Mouse (Mus musculus) ES-Bruce4 (cell line): Measurements from ENCODE around the gene Cmas. TPM values are rescaled to one million over a fixed set of nuclear protein-coding genes. Genes with fewer than 3 reads are reported as not detected.

Experiments used
- H3K27ac ChIP-seq: 2 replicates; pipeline ENCODE4 v1.5.1; 2012; ENCODE audit warnings: low read length, inconsistent platforms; ENCODE audit not compliant: insufficient read depth
- H3K27me3 ChIP-seq: 2 replicates; pipeline ENCODE4 v1.6.1; 2012; ENCODE audit warnings: mild to moderate bottlenecking, low read length, inconsistent platforms; ENCODE audit not compliant: control insufficient read depth, poor library complexity, insufficient read depth, severe bottlenecking
- H3K36me3 ChIP-seq: 2 replicates; pipeline ENCODE4 v1.6.1; 2012; ENCODE audit warnings: inconsistent platforms, mild to moderate bottlenecking, low read length, moderate library complexity; ENCODE audit not compliant: control insufficient read depth, poor library complexity, insufficient read depth, severe bottlenecking
- H3K4me1 ChIP-seq: one replicate; pipeline ENCODE4 v1.8.1; 2011; ENCODE audit warnings: low read length; ENCODE audit not compliant: control insufficient read depth, insufficient read depth
- H3K4me3 ChIP-seq: 2 replicates; pipeline ENCODE4 v1.5.1; 2011; ENCODE audit warnings: low read depth, mild to moderate bottlenecking, low read length
- H3K9ac ChIP-seq: 2 replicates; pipeline ENCODE4 v1.6.1; 2012; ENCODE audit warnings: low read depth, mild to moderate bottlenecking, inconsistent platforms; ENCODE audit not compliant: poor library complexity, severe bottlenecking
- H3K9me3 ChIP-seq: replicated peaks from 2 replicates; pipeline ENCODE4 v1.6.1; 2012; ENCODE audit warnings: mild to moderate bottlenecking, low read length, inconsistent platforms; ENCODE audit not compliant: control insufficient read depth, poor library complexity, insufficient read depth, severe bottlenecking
- CTCF ChIP-seq: IDR thresholded peaks from one replicate; pipeline ENCODE4 v1.8.1; 2011; ENCODE audit warnings: low read depth, low read length
- EP300 ChIP-seq: IDR thresholded peaks from 2 replicates; pipeline ENCODE4 v1.6.1; 2011; ENCODE audit warnings: low read depth, low read length; ENCODE audit not compliant: insufficient read depth
- POLR2A ChIP-seq: IDR thresholded peaks from one replicate; pipeline ENCODE4 v1.8.1; 2011; ENCODE audit warnings: low read length; ENCODE audit not compliant: insufficient read depth
- polyA plus RNA-seq: library from polyadenylated mRNA; stranded (reverse); fragments of >200 nt; gene quantifications from 2 replicates; pipeline ENCODE4 v1.2.4, GENCODE M21; 2011; ENCODE audit warnings: low read depth; ENCODE audit not compliant: missing spikeins, insufficient read depth, insufficient read length

Cmas gene
- polyA plus RNA-seq, 1 experiment: 81.6 TPM

DNA sequence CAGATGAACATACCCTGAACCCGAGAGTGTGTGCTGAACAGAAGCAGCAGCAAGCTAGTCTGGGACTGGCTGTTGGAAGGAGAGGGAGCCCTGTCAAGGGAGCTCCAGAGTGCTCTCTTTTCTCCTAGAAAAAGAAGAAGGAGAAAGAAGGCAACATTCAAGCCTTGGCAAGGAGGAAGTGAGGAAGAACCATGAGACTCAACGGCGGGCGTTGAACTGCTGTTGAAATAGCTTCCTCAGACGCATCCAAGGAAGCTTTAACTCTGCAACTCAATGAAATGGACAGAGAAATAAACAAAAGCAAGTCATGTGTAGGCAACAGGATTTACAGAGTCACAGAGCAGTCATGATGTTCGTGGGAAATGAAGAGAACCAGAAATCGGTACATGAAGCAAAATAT, 9.7 kb upstream of the Cmas start:
- Histone ChIP-seq H3K4me1 (no peaks in the 10 kb centered on the region), H3K27ac (no peak overlapping the region), H3K36me3 (no peaks in the 10 kb centered on the region), H3K27me3 (no peaks in the 10 kb centered on the region), H3K9ac (no peak overlapping the region), H3K9me3 (0 out of 2 replicates have a peak, but pooled peaks cover 5% of the 10 kb centered on the region), H3K4me3 (no peak overlapping the region)
- TF ChIP-seq POLR2A: no peak
- TF ChIP-seq EP300: no peak
- no peak for TF ChIP-seq CTCF

DNA sequence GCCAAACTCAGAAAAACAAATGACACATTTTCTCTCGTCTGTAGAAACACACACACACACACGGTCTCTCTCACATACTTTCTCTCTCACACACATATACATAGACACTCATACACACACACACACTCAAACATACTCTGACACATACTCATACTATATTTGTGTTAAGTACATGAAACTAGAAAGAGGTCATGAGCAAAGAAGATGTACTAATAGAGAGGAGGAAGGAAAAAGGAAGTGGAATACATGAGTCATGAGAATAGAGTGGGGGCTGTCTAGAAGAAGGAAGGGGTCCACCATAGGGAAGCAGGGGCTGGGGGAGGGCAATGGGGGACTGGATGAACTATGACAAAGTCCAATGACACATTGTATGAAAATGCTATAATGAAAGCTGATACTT, 9.3 kb upstream of the Cmas start:
- Histone ChIP-seq H3K4me3 (no peak overlapping the region), H3K27me3 (no peaks in the 10 kb centered on the region), H3K9me3 (0 out of 2 replicates have a peak, but pooled peaks cover 5% of the 10 kb centered on the region), H3K36me3 (no peaks in the 10 kb centered on the region), H3K9ac (no peak overlapping the region), H3K27ac (no peak overlapping the region), H3K4me1 (peaks cover 4% of the 10 kb centered on the region)
- TF ChIP-seq POLR2A (no peak), CTCF (no peak), EP300 (no peak)

GRCm38 (mm10) chr6:142748057-142748708, 8.3 kb upstream of the Cmas start:
- Histone ChIP-seq H3K36me3 (no peaks in the 10 kb centered on the region), H3K27ac (no peak overlapping the region), H3K9ac (no peak overlapping the region), H3K27me3 (no peaks in the 10 kb centered on the region), H3K9me3 (0 out of 2 replicates have a peak, but pooled peaks cover 5% of the 10 kb centered on the region), H3K4me1 (peaks cover 4% of the 10 kb centered on the region), H3K4me3 (no peak overlapping the region)
- TF ChIP-seq EP300 (no peak), POLR2A (no peak), CTCF (no peak)

GRCm38 (mm10) chr6:142751365-142751764, 5.1 kb upstream of the Cmas start:
- no peaks in the 10 kb centered on the region for H3K36me3 ChIP-seq
- no peaks in the 10 kb centered on the region for H3K9me3 ChIP-seq
- H3K4me1 ChIP-seq: peaks cover 7% of the 10 kb centered on the region
- H3K27ac ChIP-seq: peak overlapping the region; percentile 96
- H3K4me3 ChIP-seq: peak overlapping the region; percentile 51
- H3K9ac ChIP-seq: peak overlapping the region; percentile 49
- no peaks in the 10 kb centered on the region for H3K27me3 ChIP-seq
- TF ChIP-seq EP300 (0 out of 2 replicates have a peak, but pooled peaks have one; percentile 42), CTCF (no peak), POLR2A (peak; percentile 90)

DNA sequence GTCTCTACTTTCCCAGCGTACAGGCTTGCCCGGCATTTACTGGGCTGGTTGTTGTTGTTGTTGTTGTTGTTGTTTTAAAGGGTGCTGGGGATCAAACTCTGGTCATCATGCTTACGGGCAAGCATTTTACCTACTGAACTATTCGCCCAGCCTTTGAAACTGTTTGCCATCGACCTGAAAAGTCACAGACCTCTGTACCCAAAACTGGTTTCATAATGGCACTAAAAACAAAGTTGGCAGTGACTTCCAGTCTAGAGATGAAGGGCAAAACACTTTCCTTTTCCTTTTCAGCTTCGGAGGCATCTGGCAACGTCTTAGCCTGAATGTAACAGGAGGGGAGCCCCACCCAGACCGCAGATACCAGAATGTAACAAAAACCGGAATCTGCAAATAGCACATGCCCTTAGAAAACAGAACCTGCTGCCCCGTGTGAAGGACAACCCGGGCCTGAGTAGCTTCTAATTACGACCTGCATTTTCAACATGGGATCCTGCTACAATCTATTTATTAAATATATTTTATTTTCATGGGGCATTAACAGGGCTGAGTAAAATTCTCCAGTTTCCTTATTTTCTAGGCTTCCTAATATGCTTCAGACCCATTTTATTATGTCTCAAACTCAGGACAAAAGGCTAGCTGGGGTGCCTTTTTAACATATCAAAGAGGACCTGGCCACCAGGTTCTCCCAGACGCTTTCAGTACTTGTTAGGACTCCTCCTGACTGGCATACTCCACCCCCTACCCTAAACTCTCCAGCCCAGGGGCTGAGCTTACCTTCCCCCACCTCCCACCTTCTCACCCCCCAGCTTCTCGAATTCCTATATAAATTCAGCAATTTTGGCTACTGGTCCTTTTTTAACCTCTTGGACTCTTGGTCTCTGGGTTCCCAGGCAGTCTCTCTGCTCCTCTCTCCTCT, 3.9 kb upstream of the Cmas start:
- peak; percentile 78 for TF ChIP-seq EP300
- no peak for TF ChIP-seq POLR2A
- Histone ChIP-seq H3K27ac (peak overlapping the region; percentile 96), H3K9ac (peak overlapping the region; percentile 49), H3K36me3 (no peaks in the 10 kb centered on the region), H3K27me3 (no peaks in the 10 kb centered on the region), H3K4me1 (peaks cover 7% of the 10 kb centered on the region), H3K4me3 (no peak overlapping the region), H3K9me3 (no peaks in the 10 kb centered on the region)

GRCm38 (mm10) chr6:142757334-142757965, 964 bp downstream of the Cmas start:
- Histone ChIP-seq H3K36me3 (peaks cover 14% of the 10 kb centered on the region), H3K27me3 (no peaks in the 10 kb centered on the region), H3K9ac (peak overlapping the region; percentile 91), H3K4me3 (peak overlapping the region; percentile 76), H3K4me1 (peaks cover 4% of the 10 kb centered on the region), H3K9me3 (no peaks in the 10 kb centered on the region), H3K27ac (no peak overlapping the region)
- TF ChIP-seq EP300 (no peak), POLR2A (no peak), CTCF (no peak)
